Mouse (Mus musculus) midbrain, postnatal 0 days (tissue): ENCODE results near the gene Gtsf1l. TPM values are rescaled to one million over a fixed set of nuclear protein-coding genes. Genes with fewer than 3 reads are reported as not detected.

Experiments
- ATAC-seq: fragments of 200-750 bp; cut with Nextera tagmentation; 2 replicates; pipeline ENCODE4 v1.8.0; 2017; ENCODE audit warnings: moderate number of reproducible peaks, mild to moderate bottlenecking, moderate TSS enrichment, moderate library complexity; ENCODE audit not compliant: low FRiP score
- DNase-seq: peaks from one replicate; pipeline ENCODE4 v3.0.0-alpha.2; 2015; ENCODE audit warnings: low spot score
- H3K27ac ChIP-seq: fragments of 300-500 bp; sonication (generic); 2 replicates; pipeline ENCODE4 v1.5.1; 2014; ENCODE audit warnings: low read depth, mild to moderate bottlenecking, low read length, mixed read lengths
- H3K27me3 ChIP-seq: fragments of 300-500 bp; sonication (generic); 2 replicates; pipeline ENCODE4 v1.6.1; 2014; ENCODE audit warnings: low read length, control low read depth, mixed read lengths; ENCODE audit not compliant: insufficient read depth
- H3K36me3 ChIP-seq: fragments of 300-500 bp; sonication (generic); 2 replicates; pipeline ENCODE4 v1.6.1; 2014; ENCODE audit warnings: low read length, control low read depth, mixed read lengths; ENCODE audit not compliant: insufficient read depth
- H3K4me1 ChIP-seq: fragments of 300-500 bp; sonication (generic); 2 replicates; pipeline ENCODE4 v1.6.1; 2014; ENCODE audit warnings: mild to moderate bottlenecking, control low read depth, antibody characterized with exemption, low read length, mixed read lengths; ENCODE audit not compliant: insufficient read depth
- H3K4me2 ChIP-seq: fragments of 300-500 bp; sonication (generic); 2 replicates; pipeline ENCODE4 v1.6.1; 2014; ENCODE audit warnings: low read depth, mild to moderate bottlenecking, low read length, mixed read lengths; ENCODE audit not compliant: poor library complexity, severe bottlenecking
- H3K4me3 ChIP-seq: fragments of 300-500 bp; sonication (generic); 2 replicates; pipeline ENCODE4 v1.5.1; 2014; ENCODE audit warnings: low read depth, mild to moderate bottlenecking, low read length, moderate library complexity
- H3K9ac ChIP-seq: fragments of 300-500 bp; sonication (generic); replicated peaks from 2 replicates; pipeline ENCODE4 v1.6.1; 2014; ENCODE audit warnings: mild to moderate bottlenecking, low read length, moderate library complexity, mixed read lengths; ENCODE audit not compliant: poor library complexity, severe bottlenecking
- H3K9me3 ChIP-seq: fragments of 300-500 bp; sonication (generic); 2 replicates; pipeline ENCODE4 v1.6.1; 2016; ENCODE audit warnings: low read length, control low read depth
- CTCF ChIP-seq: IDR thresholded peaks from 2 replicates; pipeline ENCODE4 v1.5.1; 2016; ENCODE audit warnings: antibody characterized with exemption, mild to moderate bottlenecking
- WGBS: fragments of 180-500 bp; shearing (Covaris S2); extraction: QIAGEN DNeasy Blood & Tissue Kit; methylation state at CpG from one replicate; pipeline ENCODE4 v1.1.7; 2014; 5-methylcytosine and 5-hydroxymethylcytosine counted together
- polyA plus RNA-seq: library from polyadenylated mRNA; unstranded; fragments of >200 nt; fragmentation: Nextera tagmentation; extraction: Ambion mirVana; gene quantifications from 2 replicates; pipeline ENCODE4 v1.2.1, GENCODE M21; 2015
- total RNA-seq: library from RNA; depleted of rRNA; stranded (reverse); fragments of >200 nt; gene quantifications from 2 replicates; pipeline ENCODE4 v1.2.3, GENCODE M21; 2014

Gtsf1l gene
- total and polyA plus RNA-seq, 2 experiments from 2014 or later, result not detected

GRCm38 (mm10) chr2:163104086-163104770 lies 16.6 kb upstream of the Gtsf1l start:
- Histone ChIP-seq H3K27ac (no peak overlapping the region), H3K9ac (no peak overlapping the region), H3K9me3 (no peaks in the 10 kb centered on the region), H3K4me2 (no peak overlapping the region), H3K27me3 (no peaks in the 10 kb centered on the region), H3K36me3 (no peaks in the 10 kb centered on the region), H3K4me3 (no peak overlapping the region), H3K4me1 (no peaks in the 10 kb centered on the region)
- no peak for ATAC-seq
- TF ChIP-seq CTCF, result no peak
- peak; percentile 54 for DNase-seq
- whole genome bisulfite sequencing, result 67% methylated on average over 13 of the region's 13 CpGs

GRCm38 (mm10) chr2:163102900-163103653 lies 15.4 kb upstream of the Gtsf1l start:
- ATAC-seq (no peak), DNase-seq (no peak)
- 59% methylated on average over 18 of the region's 18 CpGs for WGBS

GRCm38 (mm10) chr2:163102216-163102615 lies 14.6 kb upstream of the Gtsf1l start:
- no peak overlapping the region for H3K27ac ChIP-seq
- H3K4me3 ChIP-seq, result no peak overlapping the region
- DNase-seq, result no peak
- no peak overlapping the region for H3K9ac ChIP-seq
- H3K9me3 ChIP-seq, result no peaks in the 10 kb centered on the region
- no peaks in the 10 kb centered on the region for H3K4me1 ChIP-seq
- 46% methylated on average over 7 of the region's 7 CpGs for WGBS
- no peaks in the 10 kb centered on the region for H3K27me3 ChIP-seq
- no peak for TF ChIP-seq CTCF
- no peak for ATAC-seq
- H3K36me3 ChIP-seq, result no peaks in the 10 kb centered on the region
- H3K4me2 ChIP-seq, result no peak overlapping the region

More at GRCm38 (mm10) chr2:163102900-163103653, 15.4 kb upstream of the Gtsf1l start:
- no peak overlapping the region for H3K4me3 ChIP-seq
- H3K36me3 ChIP-seq, result no peaks in the 10 kb centered on the region
- no peaks in the 10 kb centered on the region for H3K4me1 ChIP-seq
- H3K9ac ChIP-seq, result no peak overlapping the region
- H3K4me2 ChIP-seq, result no peak overlapping the region
- H3K27me3 ChIP-seq, result no peaks in the 10 kb centered on the region
- no peaks in the 10 kb centered on the region for H3K9me3 ChIP-seq
- no peak for TF ChIP-seq CTCF
- no peak overlapping the region for H3K27ac ChIP-seq

- H3K9me3 ChIP-seq, result no peaks in the 10 kb centered on the region
- H3K36me3 ChIP-seq, result no peaks in the 10 kb centered on the region
- no peak overlapping the region for H3K27ac ChIP-seq
- no peak overlapping the region for H3K4me3 ChIP-seq
- H3K27me3 ChIP-seq, result no peaks in the 10 kb centered on the region
- TF ChIP-seq CTCF, result peak; percentile 91
- H3K4me2 ChIP-seq, result no peak overlapping the region
- no peak overlapping the region for H3K9ac ChIP-seq
- no peaks in the 10 kb centered on the region for H3K4me1 ChIP-seq
- 0 out of 2 replicates have a peak, but pooled peaks have one; percentile 20 for ATAC-seq
- 5% methylated on average over 10 of the region's 10 CpGs for whole genome bisulfite sequencing
- peak; percentile 73 for DNase-seq
Observed at GRCm38 (mm10) chr2:163101646-163102203, 14.1 kb upstream of the Gtsf1l start.

- no peaks in the 10 kb centered on the region for H3K36me3 ChIP-seq
- WGBS, result 74% methylated on average over 5 of the region's 5 CpGs
- no peak overlapping the region for H3K4me3 ChIP-seq
- no peak overlapping the region for H3K4me2 ChIP-seq
- H3K9ac ChIP-seq, result no peak overlapping the region
- H3K27me3 ChIP-seq, result no peaks in the 10 kb centered on the region
- H3K9me3 ChIP-seq, result no peaks in the 10 kb centered on the region
- no peaks in the 10 kb centered on the region for H3K4me1 ChIP-seq
- no peak overlapping the region for H3K27ac ChIP-seq
- DNase-seq (no peak), ATAC-seq (no peak)
- TF ChIP-seq CTCF, result no peak
Observed at GRCm38 (mm10) chr2:163100551-163100950, 12.9 kb upstream of the Gtsf1l start.

GRCm38 (mm10) chr2:163099919-163100318 lies 12.3 kb upstream of the Gtsf1l start:
- no peak overlapping the region for H3K27ac ChIP-seq
- no peaks in the 10 kb centered on the region for H3K9me3 ChIP-seq
- no peaks in the 10 kb centered on the region for H3K4me1 ChIP-seq
- no peak overlapping the region for H3K4me3 ChIP-seq
- no peak for ATAC-seq
- no peak overlapping the region for H3K4me2 ChIP-seq
- TF ChIP-seq CTCF, result no peak
- no peak overlapping the region for H3K9ac ChIP-seq
- H3K36me3 ChIP-seq, result no peaks in the 10 kb centered on the region
- DNase-seq, result no peak
- H3K27me3 ChIP-seq, result no peaks in the 10 kb centered on the region
- WGBS, result 54% methylated on average over 8 of the region's 8 CpGs
